Mouse (Mus musculus) cerebral cortex, adult 2 months (tissue): ENCODE data around the gene Sarm1.

Experiments
- WGBS: fragments of 180-500 bp; shearing (Covaris S2); methylation state at CpG from one replicate; pipeline ENCODE4 v1.1.7; 2018; 5-methylcytosine and 5-hydroxymethylcytosine counted together

Sarm1 gene

DNA sequence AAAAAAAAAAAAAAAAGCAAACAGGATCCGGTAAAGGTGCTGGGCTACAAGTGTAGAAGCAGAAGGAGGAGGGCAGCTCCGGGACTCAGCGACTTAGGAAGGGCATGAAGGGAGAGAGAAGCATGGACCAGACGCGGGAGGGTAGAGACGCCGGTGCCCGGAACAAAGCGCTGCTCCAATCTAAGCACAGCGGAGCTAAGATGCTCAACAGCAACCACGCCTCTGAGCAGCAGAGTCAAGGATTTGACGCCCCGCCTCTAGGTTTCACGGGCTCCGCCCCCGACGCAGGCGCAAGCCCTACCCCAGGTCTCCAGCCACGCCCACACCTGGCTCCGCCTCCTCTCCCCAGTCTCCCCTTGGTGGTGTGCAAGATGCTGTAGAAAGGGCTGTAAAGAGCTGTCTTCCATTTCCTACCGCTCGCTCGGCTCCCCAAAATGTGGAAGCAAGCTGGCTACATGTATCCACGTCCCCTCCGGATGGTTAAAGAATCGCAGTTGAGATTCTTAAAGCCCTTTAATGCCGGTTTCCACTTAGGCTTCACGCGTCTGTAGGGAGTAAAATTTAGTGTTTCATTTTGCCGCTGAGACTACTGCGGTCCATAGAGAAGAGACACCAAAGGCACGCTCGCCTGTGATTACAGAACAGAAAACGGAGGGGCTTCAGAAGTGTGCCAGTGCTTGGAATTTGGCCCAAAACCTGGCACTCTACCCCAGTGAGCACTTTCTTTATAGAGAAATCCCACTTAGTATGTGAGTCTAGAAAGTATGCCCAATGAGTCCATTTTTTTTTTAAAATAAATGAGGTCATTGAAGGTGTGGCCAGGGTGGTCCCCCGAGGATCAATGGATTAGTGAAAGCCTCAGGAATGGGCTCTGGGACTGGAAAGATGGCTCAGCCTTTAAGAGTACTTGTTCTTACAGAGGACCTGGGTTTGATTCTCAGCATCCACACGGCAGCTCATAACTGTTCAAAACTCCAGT, at the start of gene Sarm1:
Sarm1 (minus strand) TSS at position 211 of the 979 bp plus-strand sequence.
- 2% methylated on average over 36 of the region's 36 CpGs for WGBS

DNA sequence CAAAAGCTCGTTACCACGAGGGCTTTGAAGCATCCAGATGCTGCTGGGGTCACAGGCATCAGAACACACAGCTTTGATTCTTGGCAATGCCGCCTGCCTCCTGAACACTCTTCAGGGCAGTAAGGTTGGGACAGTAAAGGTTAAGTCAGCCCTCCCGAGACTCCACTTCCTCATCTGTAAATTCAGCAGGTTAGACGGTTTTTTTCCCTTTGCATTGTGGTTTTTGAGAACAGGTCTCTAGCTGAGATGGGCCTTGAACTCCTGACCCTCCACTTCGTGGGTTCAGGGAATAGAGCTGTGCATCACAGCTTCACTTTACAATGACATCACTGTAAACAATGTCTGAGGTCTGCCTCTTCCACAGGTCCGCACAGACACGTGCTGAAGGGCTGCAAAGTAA, 47.6 kb upstream of the Sarm1 start:
- 70% methylated on average over 8 of the region's 8 CpGs for WGBS

DNA sequence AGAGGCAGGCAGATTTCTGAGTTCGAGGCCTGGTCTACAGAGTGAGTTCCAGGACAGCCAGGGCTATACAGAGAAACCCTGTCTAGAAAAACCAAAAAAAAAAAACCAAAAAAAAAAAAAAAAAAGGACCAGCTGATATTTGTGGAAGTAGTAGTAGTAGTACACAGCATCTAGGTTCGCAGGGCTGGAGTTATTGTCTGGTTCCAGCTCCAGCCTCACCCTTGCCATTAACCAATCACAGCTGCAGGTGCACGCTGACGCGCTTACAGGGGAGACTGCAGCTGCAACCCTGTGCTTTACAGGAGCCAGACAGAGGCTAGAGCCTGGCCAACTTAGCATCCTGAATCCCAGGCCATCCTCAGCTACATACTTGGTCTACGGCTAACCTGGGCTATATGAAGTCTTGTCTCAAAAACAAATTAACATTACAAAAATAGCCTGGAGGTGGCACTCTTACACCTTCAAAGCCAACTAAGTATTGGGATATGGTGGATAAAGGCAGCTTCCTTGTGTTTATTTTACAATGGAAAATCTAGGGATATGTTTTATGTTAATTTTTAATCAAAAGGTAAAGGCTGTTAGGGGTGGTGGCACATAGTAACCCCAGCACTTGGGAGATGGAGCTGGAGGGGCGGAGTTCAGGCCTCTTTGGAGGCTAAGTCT, 47.0 kb upstream of the Sarm1 start:
- WGBS = 86% methylated on average over 7 of the region's 7 CpGs

DNA sequence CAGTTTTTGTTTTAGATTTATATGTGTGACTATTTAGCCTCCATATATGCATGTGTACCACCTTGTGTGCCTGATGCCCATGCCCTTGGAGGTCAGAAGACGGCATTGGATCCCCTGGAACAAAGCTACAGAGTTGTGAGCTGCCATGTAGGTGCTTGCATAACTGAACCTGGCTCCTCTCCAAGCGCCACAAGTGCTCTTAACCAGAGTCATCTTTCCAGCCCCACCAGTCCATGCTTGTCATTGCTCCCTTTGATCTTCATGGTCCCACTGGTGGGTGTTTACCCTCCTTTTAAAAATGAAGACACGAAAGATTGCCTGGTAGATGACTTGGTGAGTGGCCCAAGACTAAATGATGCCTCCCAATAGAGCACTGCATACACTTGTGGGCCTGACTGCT, 42.8 kb upstream of the Sarm1 start:
- 83% methylated on average over 3 of the region's 3 CpGs for WGBS

DNA sequence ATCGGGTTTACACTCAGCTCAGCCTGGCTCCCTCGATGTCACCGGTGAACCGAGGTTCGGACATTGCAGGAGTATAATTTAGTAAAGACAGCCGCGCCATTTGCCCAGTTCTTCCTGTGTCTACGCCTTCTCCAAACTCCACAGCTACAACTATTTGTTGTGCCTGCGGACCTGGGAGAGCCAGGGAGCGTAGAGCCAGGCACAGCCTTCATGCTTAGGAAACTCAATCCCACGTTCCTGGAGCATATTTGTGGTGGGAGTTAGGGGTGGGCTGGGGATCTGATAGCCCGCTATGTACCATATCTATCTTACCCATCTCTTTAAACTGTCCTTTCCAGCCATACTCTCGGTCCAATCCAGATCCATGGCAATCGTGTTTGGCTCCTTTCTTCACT, 39.1 kb upstream of the Sarm1 start:
- 1% methylated on average over 14 of the region's 14 CpGs for WGBS

DNA sequence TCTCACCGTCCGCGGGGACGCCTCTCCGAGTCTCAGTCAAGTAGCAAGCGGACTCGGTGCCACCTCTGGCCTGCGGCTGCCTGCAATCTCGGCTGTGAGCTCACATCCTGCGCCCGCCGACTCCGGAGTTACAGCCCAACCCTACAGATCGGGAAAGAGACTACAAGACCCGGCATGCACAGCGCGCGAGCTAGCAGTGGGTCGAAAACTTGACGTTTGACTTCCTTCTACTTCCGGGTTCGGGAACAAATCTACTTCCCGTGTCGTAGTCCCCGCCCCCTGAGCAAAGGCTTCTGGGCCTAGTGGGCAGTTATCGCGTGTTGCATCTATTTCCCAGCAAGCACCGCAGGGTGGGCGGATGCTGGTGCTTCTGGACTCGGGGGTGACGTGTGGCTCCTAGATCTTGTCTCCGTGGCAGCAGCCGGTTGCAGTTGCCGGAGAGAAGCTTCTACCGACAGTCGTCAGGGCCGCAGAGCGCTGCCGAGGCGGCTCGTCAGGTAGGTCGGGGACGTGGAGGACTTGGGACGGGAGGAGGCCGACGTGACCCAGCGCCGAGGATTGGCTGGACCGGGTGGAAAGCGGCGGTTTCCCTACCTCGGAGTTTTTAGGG, 38.6 kb upstream of the Sarm1 start, which contains the start of the genes Tnfaip1 and Ift20:
Tnfaip1 (minus strand) TSS at position 253 of the 610 bp plus-strand sequence.
Ift20 (plus strand) TSS at position 282 of the 610 bp plus-strand sequence.
- WGBS = under 1% methylated on average over 52 of the region's 52 CpGs

DNA sequence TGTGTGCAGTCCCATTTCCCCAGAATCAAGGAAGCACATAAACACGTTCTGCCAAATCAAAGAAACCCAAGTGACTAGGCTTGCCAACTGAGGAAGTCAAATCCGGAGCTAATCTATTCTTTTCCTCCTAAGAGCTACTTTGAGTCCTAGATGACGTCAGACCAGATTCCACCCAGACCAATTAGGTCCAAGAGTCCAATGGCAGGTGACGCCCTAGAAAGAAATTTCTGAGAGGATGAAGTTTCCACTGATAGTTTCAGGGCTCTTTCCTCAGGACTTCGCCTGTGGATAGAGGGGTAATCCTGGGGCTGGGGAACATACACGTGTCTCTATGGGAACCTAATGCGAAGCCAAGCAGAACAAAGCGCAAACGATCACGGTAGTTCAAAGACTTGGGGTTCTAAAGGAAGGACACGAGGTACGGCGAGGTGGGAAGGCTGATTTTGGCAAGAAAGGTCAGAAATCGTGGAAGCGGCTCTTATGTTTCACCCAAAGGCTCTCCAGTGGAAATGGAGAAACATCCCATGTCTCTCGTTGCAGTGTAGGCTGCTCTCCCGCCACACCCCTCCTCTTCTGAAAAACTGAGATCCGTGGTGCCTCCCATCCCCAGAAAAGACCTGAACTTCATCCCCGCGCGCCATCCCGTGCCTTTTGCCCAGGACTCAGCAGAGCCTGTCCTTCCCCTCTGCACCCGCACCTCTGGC, 38.0 kb upstream of the Sarm1 start:
- under 1% methylated on average over 23 of the region's 23 CpGs for WGBS

DNA sequence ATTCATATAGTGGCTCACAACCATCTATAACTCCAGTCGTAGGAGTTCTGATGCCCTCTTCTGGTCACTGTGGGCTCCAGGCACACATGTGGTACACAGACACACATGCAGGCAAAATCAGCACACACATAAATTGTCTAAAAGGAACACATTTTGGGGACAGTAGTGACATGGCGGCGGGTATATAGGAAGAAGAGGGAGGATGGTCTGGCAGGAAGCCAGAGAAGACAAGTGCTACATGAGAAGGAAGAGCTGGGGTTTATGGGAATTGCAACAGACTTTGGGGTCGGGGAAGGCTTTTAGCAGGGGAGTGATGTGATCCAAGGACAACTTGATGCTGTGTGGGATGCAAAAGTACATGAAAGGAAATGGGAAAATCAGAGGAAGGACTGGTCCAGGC, 37.0 kb upstream of the Sarm1 start:
- 70% methylated on average over 4 of the region's 4 CpGs for WGBS

DNA sequence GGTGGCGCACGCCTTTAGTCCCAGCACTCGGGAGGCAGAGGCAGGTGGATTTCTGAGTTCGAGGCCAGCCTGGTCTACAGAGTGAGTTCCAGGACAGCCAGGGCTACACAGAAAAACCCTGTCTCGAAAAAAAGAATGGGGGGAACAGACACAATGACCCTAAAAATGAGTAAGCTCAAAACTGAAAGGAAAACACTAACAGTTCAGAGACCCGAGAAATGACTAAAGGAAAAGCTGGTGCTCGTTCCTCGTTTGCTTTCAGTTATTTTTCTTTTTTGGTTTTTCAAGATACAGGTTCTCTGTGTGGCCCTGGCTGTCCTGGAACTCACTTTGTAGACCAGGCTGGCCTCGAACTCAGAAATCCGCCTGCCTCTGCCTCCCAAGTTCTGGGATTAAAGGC, 34.0 kb upstream of the Sarm1 start:
- 83% methylated on average over 10 of the region's 10 CpGs for WGBS

DNA sequence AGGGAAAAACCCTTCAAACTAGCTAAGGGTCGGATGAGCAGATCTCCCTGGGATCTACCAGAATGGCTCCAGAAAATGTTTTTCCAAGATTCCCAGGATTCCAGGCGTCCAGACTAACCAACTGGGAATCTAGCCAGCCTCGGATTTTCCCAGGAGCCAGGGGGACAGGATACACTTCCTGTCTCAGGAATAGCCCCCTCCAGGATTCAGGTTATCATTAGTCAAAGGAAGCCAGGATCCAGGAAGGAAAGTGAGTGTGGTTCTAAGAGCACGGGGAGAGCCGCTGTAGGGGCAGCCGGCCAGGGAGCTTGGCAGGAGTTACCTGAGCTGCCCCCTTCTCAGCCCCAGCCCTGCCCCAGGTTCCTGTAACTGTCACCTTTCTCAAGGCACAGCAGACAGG, 33.5 kb upstream of the Sarm1 start:
- WGBS = 63% methylated on average over 6 of the region's 6 CpGs

DNA sequence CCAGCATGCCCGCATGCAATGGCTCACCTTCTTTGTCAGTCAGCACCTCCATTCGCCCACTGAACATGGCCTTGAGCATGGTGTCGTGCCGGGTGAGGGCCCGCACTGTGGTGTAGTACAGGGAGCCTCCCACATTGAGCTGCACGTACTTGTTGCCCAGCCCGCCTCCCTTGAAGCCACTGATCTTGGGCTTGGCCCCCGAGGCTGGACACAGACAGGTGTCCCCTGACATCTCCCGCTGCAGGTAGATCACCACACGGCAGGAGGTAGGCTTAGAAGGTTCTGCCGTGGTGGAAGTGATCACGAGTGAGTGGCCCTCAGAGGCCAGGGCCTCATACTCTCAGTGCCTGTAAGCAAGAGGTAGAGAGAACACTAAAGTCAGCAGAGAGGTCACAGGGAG, 32.4 kb upstream of the Sarm1 start:
- WGBS = 87% methylated on average over 12 of the region's 12 CpGs

DNA sequence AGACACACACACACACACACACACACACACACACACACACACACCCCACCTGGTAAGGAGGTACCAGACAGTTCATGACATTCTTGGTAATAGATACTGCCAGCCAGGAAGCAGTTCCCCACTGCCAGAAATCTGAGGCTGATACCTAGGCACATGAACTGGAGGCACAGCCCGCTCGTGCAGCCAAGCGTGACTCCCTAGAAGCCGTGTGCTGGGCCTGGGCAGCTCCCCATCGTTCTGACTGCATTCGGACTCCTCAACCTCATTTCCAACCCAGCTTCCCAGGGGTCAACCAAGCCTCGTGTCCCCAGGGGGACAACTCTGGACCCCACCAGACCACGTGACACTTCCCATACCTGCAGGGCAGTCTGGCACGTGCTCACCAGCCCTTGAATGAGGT, 31.2 kb upstream of the Sarm1 start:
- WGBS = 85% methylated on average over 9 of the region's 9 CpGs

DNA sequence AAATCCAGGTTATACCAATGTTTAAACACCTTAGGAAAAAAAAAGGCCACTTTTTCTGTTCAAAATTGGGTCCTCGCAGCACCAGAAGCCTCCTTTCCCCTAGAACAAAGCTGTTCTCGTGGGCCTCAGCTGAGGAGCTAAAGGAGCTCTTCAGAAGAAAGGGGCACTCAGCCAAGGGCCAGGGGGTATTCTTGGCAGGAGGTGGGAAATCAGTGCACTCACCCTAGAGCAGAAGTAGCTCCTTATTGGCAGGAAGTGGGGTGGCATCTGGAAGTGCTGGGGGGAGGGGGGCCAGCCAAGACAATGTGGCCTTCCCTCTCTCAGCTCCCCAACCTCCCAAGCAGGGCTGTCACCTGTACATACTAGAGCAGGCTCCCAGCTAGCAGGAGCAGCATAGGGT, 27.3 kb upstream of the Sarm1 start:
- 32% methylated on average over 2 of the region's 2 CpGs for WGBS

DNA sequence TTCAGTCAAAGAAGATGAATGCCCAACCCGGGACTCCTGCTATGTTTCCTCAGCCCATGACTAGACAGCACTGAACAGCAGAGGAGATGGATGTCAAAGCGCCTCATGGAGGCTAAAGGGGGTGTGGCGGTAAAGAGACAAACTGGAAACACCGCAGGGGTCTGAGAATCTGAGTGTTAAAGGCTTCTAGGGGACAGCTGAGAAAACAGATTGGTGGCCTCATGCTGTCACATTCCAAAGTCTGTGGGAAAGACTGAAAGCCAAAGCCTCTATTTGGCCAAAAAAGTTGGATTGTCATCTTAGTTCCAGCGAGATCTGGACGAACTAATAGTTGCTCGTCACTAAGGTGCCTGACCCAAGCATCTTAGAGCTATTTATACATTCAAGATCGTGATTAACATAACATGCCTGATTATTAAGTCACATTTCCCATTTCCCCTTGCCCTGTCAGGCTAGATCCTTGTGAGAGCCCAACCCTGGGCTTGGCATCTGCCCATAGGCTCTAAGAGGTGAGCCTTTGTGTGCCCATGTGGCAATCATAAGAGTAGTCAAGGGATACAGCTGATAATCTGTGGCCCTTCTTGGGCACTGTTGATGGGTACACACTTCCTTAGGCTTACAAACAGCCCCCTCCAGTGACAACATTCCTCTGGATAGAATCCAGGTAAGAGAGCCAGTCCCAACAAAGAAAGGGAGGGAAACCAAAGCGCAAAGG, 25.8 kb upstream of the Sarm1 start:
- 65% methylated on average over 9 of the region's 9 CpGs for WGBS

DNA sequence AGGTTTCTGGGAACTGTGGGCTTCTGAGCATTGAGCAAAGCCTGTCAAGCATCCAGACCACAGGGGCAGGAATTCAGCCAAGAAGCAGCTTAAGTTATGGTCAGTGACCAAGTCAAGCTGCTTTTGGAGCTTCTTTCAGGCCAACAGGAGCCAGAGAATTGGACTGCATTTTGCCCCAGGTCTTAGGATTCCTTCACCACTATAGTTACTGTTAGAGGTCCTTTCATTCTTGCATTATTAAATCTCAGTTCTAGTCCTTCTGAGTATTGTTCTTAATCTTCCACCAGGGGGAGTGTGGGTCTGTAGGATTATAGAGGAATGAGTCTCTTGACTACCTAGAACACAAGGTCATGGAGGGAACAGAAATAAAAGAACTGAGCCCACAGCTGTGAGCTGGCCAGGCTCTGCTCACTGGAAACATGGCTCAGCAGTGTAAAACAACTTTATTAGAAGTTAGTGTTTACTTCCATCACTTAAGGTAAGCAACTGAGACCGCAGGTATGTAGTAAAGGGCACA, 25.0 kb upstream of the Sarm1 start:
- 89% methylated on average over 1 of the region's 1 CpGs for WGBS

DNA sequence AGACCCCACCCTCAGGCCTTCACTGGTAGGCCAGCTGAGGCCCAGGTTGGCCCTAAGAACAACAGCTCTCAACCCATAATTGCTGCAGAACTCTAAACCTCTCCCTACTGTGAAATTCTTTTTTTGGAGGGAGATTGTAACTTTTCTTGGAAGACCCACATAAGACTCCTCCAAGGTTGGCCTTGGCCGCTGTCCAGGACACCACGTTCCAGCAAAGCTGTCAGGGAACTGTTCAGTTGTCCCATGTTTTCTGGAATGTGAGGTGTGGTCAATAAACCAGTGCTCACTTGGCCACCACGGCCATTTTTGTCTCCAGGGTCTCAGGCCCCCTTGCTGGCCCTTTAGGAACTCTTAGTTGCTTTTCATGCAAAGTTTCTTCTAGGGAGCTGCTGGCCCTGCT, 24.3 kb upstream of the Sarm1 start:
- WGBS = 67% methylated on average over 3 of the region's 3 CpGs

DNA sequence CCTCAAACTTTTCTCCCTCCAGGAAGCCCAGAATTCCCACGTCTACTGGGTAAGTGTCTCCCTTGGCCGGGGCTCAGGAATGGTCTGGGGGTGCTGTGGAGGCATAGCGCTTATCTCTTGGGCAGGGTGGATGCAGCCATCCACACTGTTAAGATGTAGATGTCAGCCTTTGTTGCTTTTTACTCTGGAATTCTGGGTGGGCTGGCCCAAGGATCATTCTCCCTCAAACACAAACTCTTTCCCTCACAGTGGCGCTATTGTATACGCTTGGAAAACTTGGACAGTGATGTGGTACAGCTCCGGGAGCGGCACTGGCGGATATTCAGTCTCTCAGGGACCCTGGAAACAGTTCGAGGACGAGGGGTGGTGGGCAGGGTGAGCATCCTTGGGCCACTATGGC, 21.4 kb upstream of the Sarm1 start:
- 71% methylated on average over 10 of the region's 10 CpGs for WGBS

DNA sequence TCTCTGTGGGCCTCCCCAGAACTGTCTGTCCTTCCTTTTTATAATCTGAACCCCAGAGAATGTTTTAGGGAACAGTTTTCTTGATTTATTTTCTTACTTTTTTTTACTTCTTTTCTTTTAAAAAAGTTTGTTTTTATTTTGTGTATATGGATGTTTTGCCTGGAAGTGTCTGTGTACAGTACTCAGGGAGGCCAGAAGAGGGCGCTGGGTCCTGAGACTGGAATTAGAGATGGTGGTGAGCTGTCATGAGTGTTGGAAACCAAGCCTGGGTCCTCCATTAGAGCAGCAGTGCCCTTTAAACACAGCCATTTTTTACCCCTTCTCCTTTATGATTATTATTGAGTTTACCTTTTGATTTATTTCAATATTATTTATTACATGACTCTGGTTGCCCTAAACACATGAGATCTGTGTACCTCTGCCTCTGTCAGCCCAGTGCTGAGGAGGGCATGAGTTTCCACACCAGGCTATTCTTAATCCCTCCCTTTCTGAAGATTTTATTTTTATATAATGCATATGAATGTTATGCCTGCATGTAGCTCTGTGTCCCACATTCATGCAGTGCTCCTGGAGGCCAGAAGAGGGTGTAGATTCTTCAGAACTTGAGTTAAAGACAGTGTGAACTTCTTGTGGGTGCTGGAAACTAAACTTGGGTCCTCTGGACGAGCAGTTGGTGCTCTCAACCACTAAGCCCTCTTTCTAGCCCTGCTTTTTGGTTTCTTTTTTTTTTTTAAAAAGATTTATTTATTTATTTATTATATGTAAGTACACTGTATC, 18.2 kb upstream of the Sarm1 start:
- 65% methylated on average over 2 of the region's 2 CpGs for WGBS

DNA sequence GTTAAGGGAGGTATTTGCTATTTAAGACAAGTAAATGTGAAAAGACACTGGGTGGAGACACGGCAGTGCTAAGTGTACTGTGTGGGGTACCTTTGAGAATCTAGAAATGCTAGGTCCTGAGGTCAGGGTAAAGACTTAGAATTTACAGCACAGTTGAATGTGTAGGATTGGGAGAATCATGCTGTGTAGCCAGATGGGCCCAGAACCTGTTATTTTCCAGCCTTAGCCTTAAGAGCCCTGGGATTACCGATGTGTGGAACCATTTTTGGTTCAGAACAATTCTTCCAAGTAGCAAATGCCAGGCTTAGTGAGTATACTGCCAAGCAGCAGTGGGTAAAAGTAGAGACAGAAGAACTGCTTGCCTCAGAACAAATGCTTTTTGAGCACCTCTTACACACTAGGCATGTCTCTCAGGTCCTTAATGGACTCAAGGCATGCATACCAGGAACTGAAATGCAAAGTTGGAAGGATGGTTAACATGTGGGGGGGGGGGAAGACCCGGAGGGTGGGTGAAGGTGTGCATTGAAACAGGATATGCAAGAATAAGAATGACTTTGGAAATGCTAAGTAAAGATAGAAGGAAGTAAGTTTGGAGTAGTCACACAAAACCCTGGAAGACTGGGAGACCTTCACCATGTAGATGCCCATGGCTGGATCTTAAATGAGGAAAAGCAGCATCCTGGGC, 15.7 kb upstream of the Sarm1 start:
- 42% methylated on average over 3 of the region's 3 CpGs for WGBS
